Mouse (Mus musculus): ENCODE results near the gene Smarca2.
A peak's percentile ranks its signal among the peaks of the same experiment; 100 is the strongest.

The Smarca2 gene

GRCm38 (mm10) chr19:26746709-26747467 is 142.0 kb downstream of the Smarca2 start:
- no peak for DNase-seq (ENCODE audit: low read depth in 1 of 2, low spot score in 2 of 2)

GRCm38 (mm10) chr19:26747571-26748539 is 143.0 kb downstream of the Smarca2 start:
- peak in 1 of 2 experiments; percentile 7 for DNase-seq (ENCODE audit: low read depth in 1 of 2, low spot score in 2 of 2)

- DNase-seq (ENCODE audit: low read depth in 1 of 2, low spot score in 2 of 2) = no peak
These were observed 143.8 kb downstream of the Smarca2 start for GRCm38 (mm10) chr19:26748676-26749075.

GRCm38 (mm10) chr19:26749427-26750137 is 144.7 kb downstream of the Smarca2 start:
- no peak for DNase-seq (ENCODE audit: low read depth in 1 of 2, low spot score in 2 of 2)

- no peak for DNase-seq (ENCODE audit: low read depth in 1 of 2, low spot score in 2 of 2)
These were observed 147.8 kb downstream of the Smarca2 start for GRCm38 (mm10) chr19:26752611-26753163.

GRCm38 (mm10) chr19:26753266-26753872 is 148.5 kb downstream of the Smarca2 start:
- DNase-seq (ENCODE audit: low read depth in 1 of 2, low spot score in 2 of 2) = no peak

- DNase-seq (ENCODE audit: low read depth in 1 of 2, low spot score in 2 of 2) = no peak
These were observed 149.4 kb downstream of the Smarca2 start for GRCm38 (mm10) chr19:26754016-26754794.

GRCm38 (mm10) chr19:26755991-26756390 is 151.1 kb downstream of the Smarca2 start:
- no peak for DNase-seq (ENCODE audit: low read depth in 1 of 2, low spot score in 2 of 2)

- DNase-seq (ENCODE audit: low read depth in 1 of 2, low spot score in 2 of 2) = no peak
These were observed 151.5 kb downstream of the Smarca2 start for GRCm38 (mm10) chr19:26756399-26756798.

- DNase-seq (ENCODE audit: low read depth in 1 of 2, low spot score in 2 of 2) = no peak
These were observed 153.3 kb downstream of the Smarca2 start for GRCm38 (mm10) chr19:26758156-26758555.

GRCm38 (mm10) chr19:26758620-26759019 is 153.8 kb downstream of the Smarca2 start:
- DNase-seq (ENCODE audit: low read depth in 1 of 2, low spot score in 2 of 2) = no peak

GRCm38 (mm10) chr19:26759295-26759694 is 154.4 kb downstream of the Smarca2 start:
- DNase-seq (ENCODE audit: low read depth in 1 of 2, low spot score in 2 of 2) = no peak

GRCm38 (mm10) chr19:26761257-26761656 is 156.4 kb downstream of the Smarca2 start:
- no peak for DNase-seq (ENCODE audit: low read depth in 1 of 2, low spot score in 2 of 2)

- DNase-seq (ENCODE audit: low read depth in 1 of 2, low spot score in 2 of 2) = no peak
These were observed 160.6 kb downstream of the Smarca2 start for GRCm38 (mm10) chr19:26765483-26765882.

GRCm38 (mm10) chr19:26767454-26767853 is 162.6 kb downstream of the Smarca2 start:
- no peak for DNase-seq (ENCODE audit: low read depth in 1 of 2, low spot score in 2 of 2)

- no peak for DNase-seq (ENCODE audit: low read depth in 1 of 2, low spot score in 2 of 2)
These were observed 163.1 kb downstream of the Smarca2 start for GRCm38 (mm10) chr19:26767941-26768340.

GRCm38 (mm10) chr19:26768846-26769245 is 164.0 kb downstream of the Smarca2 start:
- no peak for DNase-seq (ENCODE audit: low read depth in 1 of 2, low spot score in 2 of 2)

- no peak for DNase-seq (ENCODE audit: low read depth in 1 of 2, low spot score in 2 of 2)
These were observed 165.0 kb downstream of the Smarca2 start for GRCm38 (mm10) chr19:26769609-26770500.

- DNase-seq (ENCODE audit: low read depth in 1 of 2, low spot score in 2 of 2) = no peak
These were observed 165.7 kb downstream of the Smarca2 start for GRCm38 (mm10) chr19:26770592-26770991.
